Mouse (Mus musculus) adrenal gland, postnatal 0 days (tissue): ENCODE measurements around the gene Slc46a3. TPM values are rescaled to one million over a fixed set of nuclear protein-coding genes. Genes with fewer than 3 reads are reported as not detected.

Experiments
- polyA plus RNA-seq: library from polyadenylated mRNA; unstranded; fragments of >200 nt; fragmentation: Nextera tagmentation; extraction: Ambion mirVana; gene quantifications from 2 replicates; pipeline ENCODE4 v1.2.1, GENCODE M21; 2015

Slc46a3 gene
- 5.2 and 7.9 TPM in 2 replicates for polyA plus RNA-seq

DNA sequence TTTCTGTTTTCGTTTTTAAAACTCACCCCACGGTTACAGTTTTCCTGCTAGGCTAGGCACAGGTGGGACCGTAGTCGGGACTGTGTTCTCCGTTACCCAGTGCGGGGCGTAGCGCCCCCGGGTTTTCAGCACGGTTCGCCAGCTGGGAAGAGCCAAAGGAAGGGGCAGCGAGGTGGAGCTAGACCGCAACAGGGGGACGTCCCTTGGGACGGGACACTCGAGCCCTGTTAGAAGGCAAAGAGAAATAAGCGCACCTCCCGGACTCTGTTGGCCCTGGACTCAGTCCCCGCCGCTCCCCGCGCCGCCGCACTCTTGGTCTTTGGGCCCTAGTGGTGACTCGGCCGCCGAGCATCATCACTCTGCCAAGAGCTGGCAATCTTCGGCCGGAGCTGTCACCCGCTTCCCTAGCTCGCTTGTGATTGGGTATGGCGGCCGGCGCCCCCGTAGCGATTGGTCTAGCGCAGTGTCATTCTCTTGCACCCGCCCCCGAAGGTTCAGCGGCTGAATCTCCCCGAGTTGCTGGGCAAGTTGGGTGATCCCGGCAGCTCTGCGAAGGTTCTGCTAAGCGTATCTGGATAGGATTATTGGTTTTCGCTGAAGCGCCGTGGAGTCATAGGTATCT, at the start of gene Slc46a3:
Gene Slc46a3, minus strand, starts transcription at position 361 of the 622 bp plus-strand sequence.

DNA sequence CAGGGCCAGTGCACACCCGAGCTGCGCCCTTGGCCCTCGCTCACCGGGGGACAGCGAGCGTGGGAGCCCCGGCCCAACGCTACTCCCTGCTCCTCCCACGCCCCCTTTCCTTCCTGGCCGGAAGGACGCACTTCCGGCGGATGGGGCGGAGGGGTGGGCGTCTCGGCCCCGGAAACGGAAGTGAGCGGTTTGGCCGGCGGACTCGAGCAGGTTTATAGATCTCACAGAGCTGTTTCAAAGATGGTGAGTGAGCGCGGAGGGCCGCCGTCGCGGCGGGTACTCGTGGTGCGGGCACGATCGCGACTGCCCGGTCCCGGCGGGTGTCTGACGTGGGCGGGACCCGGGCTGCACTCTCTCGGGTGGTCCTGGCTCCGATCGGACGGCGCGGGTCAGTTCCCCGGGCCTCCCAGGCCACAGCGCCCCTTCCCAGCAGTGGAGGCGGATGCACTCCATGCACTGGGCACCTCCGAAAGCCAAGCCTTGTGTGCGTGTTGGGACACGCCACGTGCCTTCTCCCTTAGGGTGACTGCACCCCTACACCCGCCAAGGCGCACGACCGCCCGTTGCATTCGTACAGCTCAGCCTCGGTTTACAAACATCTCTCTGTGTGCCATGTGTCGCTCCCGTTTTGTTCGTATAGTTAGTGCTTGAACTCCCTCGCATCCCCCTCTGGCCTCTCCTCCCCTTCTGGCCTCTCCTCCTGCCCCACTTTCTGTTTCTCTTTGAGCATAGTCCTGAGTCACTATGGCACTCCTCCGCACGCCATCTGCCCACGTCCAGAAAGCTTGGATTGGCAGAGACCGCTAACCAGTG, 34.0 kb downstream of the Slc46a3 start, which contains the start of gene Pomp:
Gene Pomp, plus strand, starts transcription at position 13 of the 813 bp plus-strand sequence.

Other genes starting within 250 kb of the Slc46a3 start
- gene Flt1, start 168.8 kb downstream of the Slc46a3 start, polyA plus RNA-seq: 6.3 and 13.2 TPM in 2 replicates
- gene Pomp, start 34.4 kb downstream of the Slc46a3 start, polyA plus RNA-seq: 578 and 663 TPM in 2 replicates
- gene Mtus2, start 62.5 kb upstream of the Slc46a3 start, polyA plus RNA-seq: 8.4 and 9.7 TPM in 2 replicates